Mouse (Mus musculus) left cerebral cortex, postnatal 14 days (tissue): ENCODE results near the gene Ifi35. TPM values are rescaled to one million over a fixed set of nuclear protein-coding genes. Genes with fewer than 3 reads are reported as not detected.
A peak's percentile ranks its signal among the peaks of the same experiment; 100 is the strongest.
"Not testable (repeated sequence)": the region's sequence is repeated elsewhere in the genome, so short reads cannot be mapped to it uniquely, and the experiment has no call there.

Experiments
- DNase-seq, 2 experiments: peaks; one replicate each; pipeline ENCODE4 v3.0.0; 2021 to 2022; ENCODE audit warnings: low spot score in 2 of 2, mixed read lengths in 1 of 2
- intact Hi-C: fragments of 180-260 bp; cut with DNase I; formaldehyde crosslinking; loops from one replicate; pipeline ENCODE4 v1.15.1; 2025
- long read RNA-seq, 2 experiments: library from polyadenylated mRNA; stranded (forward); transcript quantifications; one replicate each; pipeline ENCODE4 v2.0.0; 2021
- total RNA-seq, 2 experiments: library from RNA; stranded (reverse); gene quantifications; 2 replicates each; pipeline ENCODE4 v1.2.3; 2021

The Ifi35 gene
- total RNA-seq = 1 to 10 TPM in 1 of 2 experiments, under 1 TPM in 1; 0.97 to 2.6 TPM
- long read RNA-seq, experiment 1, partial matches to known transcripts = 0 of 1 reads
- long read RNA-seq, experiment 1, other reads (novel, unspliced or antisense) = 0 of 1 reads
- long read RNA-seq, experiment 2, partial matches to known transcripts = 0 of 1 reads
- long read RNA-seq, experiment 2, other reads (novel, unspliced or antisense) = 0 of 1 reads

DNA sequence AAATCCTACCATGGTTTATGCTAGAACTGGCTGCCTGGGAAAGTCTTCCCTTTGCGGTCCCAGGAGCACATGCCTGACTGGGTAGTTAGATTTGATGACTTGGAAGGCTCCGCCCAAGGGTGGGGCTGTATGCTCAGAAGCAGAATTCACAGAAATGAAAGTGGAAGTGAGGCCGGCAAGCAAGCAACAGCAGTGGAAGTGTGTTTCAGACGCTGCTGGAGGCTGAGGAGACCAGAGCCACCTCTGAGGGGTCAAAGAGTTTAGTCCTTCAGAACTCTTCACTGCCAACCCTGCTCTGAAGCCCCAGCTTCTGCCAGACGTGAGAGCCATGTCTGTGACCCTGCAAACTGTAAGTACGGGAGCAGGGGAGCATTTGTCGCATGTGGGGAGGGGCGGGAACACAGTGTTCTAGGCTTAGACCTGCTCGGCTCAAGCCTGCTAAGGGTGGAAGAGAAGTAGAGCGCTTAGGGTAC is at the start of gene Ifi35:
Ifi35 (plus strand) TSS at position 134 of the 473 bp plus-strand sequence.
- intact Hi-C loops = no loop called here
- DNase-seq = no peak

DNA sequence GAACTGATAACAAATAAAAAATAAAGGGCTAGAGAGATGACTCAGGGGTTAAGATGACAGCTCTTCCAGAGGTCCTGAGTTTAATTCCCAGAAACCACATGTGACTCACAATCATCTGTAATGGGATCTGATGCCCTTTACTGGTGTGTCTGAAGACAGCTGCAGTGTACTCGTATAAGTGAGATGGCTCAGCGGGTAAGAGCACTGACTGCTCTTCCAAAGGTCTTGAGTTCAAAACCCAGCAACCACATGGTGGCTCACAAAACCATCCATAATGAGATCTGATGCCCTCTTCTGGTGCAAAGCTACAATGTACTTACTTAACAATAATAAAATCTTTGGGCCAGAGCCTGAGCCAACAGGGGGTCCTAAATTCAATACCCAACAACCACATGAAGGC is 32.9 kb upstream of the Ifi35 start:
- intact Hi-C loops = no loop called here
- DNase-seq = no peak

DNA sequence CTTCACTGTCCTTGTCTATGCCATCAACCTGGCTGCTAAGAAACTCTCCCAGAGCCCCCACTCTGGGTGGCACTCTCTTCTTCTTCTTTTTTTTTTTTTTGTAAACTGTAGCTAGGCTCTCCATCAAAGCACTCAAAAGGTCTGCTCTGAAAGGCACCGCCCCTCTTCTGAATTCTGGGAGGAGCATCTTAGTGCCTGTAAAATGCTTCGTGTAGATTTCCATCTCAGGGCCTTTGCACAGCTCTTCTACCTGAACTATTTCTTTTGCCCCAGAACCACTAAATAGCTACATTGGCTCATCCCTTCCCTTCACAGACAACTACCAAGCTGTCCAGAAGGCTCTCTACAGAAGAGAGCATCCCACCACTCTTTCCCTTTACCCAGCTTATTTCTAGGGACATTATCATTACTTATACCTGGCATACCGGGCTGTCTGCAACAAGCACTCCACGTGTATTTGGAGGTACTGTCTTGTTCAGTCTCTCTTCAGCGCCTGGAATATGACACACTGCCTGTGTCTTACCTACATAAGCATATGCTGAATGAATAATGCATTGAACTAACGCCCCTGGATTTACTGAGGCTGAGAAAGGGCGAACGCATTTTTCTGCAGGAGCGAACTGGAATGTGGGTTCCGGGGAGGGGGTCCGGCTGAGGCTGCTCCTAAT is 31.6 kb upstream of the Ifi35 start:
- intact Hi-C loops = no loop called here

DNA sequence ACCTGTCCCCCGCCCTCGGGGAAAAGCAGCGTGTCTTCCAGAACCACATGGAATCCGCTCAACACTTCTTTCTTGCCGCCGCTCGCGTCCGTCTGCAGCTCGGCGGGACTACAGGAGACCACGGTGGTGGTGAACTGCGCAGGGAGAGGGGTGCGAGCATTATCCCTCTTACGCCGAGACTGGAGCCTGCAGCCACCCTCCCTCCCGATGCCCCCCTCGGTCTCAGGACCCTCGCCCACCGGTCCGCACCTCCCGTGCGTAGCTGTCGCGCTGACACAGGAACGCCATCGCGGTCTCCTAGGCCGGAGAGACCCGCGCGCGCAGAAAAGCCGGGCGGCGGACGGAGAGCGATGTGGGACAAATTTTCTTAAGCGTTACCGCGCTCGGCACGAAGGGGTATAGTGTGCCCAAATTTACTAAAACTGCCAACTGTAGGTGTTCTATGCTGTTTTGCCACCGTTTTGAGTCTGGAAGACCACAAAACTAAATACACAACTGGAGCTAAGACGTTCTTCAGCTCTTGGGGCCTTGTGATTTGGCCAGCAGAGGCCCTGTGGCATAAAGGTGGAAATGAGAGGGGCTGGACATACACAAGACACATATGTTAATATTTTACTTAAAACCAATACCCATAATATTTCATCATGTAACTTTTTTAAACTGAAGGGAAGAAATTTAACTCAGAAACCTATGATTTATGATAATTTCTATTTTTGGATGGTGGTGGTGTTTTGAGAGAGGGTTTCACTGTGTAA is 30.9 kb upstream of the Ifi35 start, which contains the start of gene Aarsd1:
Aarsd1 (minus strand) TSS at position 515 of the 755 bp plus-strand sequence.
- intact Hi-C loops = no loop called here
- peak; percentile 84 to 91 for DNase-seq

More for the DNA sequence above, 31.6 kb upstream of the Ifi35 start:
- DNase-seq = no peak

DNA sequence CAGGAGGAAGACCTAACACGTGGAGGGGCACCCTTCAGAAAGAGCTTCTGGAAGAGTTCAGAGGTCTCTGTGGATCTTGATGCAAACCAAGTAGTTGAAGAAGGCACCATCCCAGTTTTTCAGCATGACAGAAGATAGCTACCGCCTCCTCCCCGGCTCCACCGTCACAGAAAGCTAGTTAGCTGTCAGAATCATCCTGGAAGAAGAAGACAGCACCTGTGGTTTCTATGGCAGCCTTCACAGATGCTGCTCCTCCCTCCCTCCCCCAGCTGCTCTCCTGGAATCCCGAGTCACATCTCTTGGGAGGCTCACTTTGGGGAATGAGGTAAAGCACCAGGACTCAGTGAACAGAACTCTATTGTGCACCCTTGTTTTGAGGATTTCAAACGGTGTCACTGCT is 29.2 kb upstream of the Ifi35 start:
- DNase-seq = peak; percentile 61 to 67
- intact Hi-C loops = no loop called here

DNA sequence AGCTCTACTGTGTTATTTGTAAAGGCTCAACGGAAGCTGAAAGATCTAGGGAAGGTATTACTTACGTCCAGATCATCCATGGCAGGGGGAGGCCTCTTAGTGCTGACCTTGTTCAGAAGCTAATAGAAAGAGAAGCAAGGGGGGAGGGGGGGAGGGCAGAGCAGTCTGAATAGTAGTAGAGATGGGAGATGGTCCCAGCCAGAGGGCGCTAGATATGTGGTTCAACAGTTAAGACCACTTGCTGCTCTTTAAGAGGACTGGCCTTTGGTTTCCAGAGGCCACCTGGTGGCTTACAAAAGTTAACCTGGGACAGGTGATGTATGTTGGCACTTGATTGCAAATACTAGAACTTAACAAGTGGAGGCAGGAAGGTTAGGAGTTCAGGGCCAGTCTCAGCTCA is 28.6 kb upstream of the Ifi35 start:
- intact Hi-C loops = no loop called here
- DNase-seq = no peak

DNA sequence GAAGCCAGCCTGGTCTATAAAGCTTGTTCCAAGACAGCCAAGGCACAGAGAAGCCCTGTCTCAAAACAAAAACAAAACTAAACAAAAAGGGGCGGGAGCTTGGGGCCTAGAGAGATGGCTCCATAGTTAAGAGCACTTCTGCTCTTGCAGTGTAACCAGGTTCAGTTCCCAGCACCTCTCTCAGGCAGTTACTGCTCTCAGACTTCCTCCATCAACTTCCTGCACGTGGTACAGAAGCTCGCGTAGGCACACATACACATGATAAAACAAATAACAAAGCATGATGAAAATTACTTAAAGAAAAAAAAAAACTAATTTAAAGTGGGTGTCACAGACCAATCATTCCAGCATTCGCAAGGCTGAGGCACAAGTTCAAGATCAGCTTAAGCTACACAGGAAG is 28.1 kb upstream of the Ifi35 start:
- intact Hi-C loops = no loop called here

DNA sequence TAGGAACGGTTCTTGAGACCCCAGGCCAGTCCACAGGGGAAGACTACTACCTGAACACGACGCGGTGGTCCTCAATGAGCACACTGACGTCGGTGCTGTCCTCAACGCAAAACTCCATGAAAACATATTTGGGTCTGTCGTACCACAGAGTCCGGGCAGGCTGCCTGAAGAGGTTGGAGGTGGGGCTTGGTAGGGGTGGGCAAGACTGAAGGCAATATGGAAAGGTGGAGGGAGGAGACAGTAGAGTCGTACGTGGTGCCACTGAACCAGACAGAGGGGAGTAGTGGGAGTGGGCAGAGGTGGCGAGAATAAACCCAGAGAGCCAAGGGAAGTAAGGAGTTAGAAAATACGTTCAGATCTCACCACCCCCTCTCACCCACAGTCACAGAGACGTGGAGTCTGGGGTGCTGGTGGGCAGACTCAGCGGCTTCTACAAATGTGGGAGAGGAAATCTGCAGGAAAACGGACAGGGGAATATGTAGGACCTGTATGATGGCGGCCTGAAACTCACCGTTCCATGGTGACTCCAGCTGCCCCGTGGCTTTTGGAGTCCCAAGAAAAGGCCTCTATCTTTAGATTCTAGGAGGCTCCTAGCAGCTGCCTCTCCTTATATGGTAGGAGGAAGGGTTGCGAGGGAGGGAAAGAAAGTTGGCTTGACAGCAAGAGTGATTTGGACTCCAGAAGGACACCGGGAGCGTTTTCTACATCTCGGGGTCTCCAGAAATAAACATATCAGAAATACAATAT is 23.9 kb upstream of the Ifi35 start, which contains the start of gene Gm27029:
Gm27029 (minus strand) TSS at position 692 of the 747 bp plus-strand sequence.
- intact Hi-C loops = no loop called here
- DNase-seq = peak in 1 of 2 experiments; percentile 36

More for the DNA sequence above, 28.1 kb upstream of the Ifi35 start:
- DNase-seq = no peak

DNA sequence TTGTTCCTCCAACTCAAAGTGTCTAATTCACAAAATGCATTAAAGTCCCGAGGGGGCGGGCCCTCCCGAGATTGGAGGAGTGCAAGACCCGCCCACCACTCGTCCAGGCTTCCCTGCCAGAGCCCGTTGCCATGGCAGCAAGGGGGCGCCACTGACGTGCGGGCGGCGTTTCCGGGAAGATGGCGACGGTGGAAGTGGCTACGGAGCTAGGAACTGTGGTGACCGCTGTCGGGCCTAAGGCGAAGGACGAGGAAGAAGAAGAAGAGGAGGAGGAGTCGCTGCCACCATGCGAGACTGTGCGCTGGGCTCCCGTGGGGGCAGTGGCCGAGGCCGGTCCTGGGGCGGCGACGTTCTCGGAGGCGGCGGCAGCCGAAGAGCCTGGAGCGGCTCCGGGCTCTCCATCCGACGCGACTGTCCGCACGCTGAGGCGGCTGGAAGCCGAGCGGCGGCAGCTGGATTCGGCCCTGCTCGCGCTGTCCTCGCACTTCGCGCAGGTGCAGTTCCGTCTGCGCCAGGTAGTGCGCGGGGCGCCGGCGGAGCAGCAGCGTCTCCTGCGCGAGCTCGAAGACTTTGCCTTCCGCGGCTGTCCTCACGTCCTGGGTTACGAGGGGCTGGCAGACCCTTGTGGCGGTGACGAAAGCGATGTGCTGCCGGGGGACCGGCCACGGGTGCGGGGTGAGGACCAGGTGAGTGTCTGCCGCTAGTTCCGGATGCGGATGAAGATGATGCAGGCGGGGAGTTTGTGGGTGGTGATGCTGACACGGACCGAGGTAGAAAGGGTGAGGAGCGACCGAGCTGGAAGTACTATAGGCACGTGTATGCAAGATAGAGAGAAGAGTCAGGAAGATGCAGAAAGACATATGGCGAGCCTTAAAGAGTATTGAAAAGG is 23.0 kb upstream of the Ifi35 start, which contains the start of the genes Rundc1 and Ptges3l:
Rundc1 (plus strand) TSS at position 161 of the 889 bp plus-strand sequence.
Ptges3l (minus strand) TSS at position 409 of the 889 bp plus-strand sequence.
- intact Hi-C loops = no loop called here
- peak; percentile 97 to 98 for DNase-seq

DNA sequence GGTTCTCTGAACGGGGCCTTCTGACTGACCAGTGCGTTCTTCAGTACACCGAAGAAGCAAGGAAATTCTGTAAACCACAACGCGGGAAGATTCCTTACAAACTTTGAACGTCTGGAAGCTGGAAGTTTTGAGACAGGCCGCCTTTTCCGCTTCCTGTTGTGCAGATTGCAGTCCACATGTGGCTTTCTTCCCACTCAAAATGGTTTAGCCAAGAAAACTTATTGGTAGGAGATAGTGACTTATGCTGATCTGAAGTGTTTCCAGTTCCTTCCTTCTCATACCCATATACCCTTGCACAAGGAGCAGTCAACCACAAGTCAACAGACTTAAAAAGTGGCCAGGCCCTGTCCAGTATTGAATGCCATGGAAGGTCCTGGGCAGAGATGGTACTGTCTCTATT is 22.0 kb upstream of the Ifi35 start:
- intact Hi-C loops = no loop called here
- DNase-seq = no peak

DNA sequence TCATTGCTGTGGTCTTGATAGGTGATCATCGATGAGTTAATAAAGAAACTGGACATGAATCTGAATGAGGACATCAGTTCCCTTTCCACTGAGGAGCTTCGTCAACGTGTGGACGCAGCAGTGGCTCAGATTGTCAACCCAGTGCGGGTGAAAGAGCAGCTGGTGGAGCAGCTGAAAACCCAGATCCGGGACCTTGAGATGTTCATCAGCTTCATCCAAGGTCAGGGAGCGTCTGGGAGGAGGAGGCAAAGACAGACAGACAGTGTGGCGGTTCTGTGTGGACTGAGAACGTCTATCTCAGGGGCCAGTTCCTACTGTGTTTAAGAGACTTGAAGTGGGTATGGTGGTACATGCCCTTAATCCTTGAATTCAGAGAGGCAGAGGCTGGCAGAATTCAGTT is 16.9 kb upstream of the Ifi35 start:
- intact Hi-C loops = no loop called here
- no peak for DNase-seq

DNA sequence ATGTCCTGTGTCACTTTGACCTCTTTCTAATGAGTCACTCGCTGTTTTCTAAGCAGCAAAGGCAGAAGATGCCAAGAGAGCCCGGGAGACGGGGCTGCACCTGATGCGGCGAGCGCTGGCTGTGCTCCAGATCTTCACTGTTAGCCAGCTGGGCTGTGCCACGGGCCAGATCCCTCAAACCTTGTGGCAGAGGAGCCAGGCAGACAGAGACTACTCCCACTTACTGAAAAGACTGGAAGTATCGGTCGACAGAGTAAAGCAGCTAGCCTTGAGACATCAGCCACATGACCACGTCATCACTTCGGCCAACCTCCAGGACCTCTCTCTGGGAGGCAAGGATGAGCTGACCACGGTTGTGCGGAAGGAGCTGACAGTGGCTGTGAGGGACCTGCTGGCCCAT is 14.8 kb upstream of the Ifi35 start:
- intact Hi-C loops = no loop called here
- DNase-seq = no peak

DNA sequence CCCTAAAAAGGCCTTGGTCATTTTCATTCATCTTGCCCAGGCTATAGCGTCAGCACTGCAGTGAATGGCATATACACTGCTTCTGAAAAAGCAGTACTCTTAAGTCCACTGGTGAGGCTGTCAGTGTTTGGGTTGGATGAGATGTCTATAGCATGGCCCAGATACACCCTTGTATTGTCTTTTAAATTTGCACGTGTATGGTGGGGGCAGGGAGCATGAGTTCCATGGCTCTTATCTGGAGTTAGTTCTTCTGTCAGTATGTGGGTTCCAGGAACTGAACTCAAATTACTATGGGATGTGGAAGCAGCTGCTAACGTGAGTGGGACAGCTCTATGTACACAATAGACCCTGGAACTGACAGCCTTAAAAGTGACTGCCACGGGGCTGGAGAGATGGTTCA is 12.4 kb upstream of the Ifi35 start:
- DNase-seq = no peak
- intact Hi-C loops = no loop called here

DNA sequence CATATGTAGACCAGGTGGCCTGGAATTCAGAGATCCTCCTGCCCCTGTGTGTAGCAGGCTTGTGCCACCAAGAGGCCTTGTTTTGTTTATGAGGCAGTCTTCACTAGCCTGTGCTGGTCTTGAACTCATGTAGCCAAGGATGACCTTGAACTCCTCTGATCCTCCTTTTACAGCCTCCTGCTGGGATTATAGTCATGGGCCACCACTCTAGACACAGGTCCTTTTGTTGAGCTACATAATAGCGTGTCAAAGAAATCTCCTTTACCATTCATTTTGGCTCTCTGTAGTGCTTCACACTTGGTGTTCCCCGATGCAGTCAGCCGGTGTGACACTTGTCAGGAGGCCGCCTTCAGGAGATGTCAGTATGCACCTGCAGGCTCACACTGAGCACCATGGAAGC is 11.3 kb upstream of the Ifi35 start:
- DNase-seq = no peak
- intact Hi-C loops = no loop called here

DNA sequence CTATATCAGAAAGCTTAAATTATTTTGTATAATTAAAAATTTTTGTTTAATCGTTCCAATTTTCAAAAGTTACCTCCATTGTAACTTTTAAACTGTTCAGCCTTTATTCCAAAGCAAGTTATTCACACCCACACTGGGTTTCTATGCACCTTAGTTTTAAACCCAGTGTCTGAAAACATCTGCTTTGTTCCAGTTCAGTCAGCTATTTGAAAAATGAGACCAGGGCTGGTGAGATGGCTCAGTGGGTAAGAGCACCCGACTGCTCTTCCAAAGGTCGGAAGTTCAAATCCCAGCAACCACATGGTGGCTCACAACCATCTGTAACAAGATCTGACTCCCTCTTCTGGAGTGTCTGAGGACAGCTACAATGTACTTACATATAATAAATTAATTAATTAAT is 10.2 kb upstream of the Ifi35 start:
- intact Hi-C loops, DNase-seq: not testable (repeated sequence)

DNA sequence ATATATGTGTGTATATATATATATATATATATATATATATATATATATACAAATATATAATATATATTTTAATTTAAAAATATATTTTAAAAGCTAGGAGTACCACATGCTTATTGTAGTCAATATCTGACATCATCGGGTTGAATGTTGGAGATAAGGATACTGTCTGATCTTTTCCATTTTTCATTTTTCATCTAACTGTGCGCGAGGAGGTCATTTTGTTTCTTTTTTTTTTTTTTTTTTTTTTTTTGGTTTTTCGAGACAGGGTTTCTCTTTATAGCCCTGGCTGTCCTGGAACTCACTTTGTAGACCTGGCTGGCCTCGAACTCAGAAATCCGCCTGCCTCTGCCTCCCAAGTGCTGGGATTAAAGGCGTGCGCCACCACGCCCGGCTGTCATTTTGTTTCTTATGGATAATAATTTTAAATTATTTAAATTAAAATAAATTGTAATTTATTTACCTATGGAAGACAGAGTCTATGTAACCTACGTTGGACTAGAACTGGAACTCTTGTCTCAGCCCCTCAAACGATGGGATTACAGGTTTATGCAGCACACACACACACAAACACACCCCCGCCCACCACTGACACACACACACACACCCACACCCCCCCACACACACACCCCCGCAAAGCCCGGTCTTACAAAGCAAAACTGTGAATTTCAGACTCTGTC is 6.6 kb upstream of the Ifi35 start:
- intact Hi-C loops = loop anchor here (5.0 kb wide), 1 partner anchor 124 kb away; the partner anchor contains the start of gene Psme3
- not testable (repeated sequence) for DNase-seq

DNA sequence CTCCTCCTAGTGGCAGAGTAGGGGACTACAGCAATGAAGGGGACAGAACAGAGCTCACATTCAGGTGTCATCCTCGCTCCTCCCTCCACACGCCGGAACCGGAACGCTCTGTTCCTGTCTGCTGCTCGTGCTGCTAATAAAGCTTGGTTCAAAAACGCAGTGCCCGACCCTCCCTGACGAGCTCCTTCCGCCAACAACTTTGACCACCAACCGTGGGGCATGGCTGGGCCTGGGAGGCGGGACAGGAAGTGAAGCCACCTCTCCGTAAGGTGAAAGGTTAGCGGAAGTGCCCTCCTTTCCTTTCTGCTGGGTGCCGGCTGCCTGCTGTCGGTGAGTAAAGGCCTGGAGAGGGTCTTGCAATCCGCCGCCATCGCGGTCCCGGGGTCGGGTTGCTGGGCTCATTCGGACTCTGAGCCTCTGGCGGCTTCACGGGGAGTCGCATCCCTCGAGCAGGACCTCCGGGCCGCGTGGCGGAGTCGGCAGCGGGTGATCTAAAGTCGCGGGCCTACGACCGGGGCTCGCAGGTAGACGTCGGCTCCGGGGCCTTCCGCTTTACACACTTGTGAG is 6.0 kb upstream of the Ifi35 start, which contains the start of gene Rpl27:
Rpl27 (plus strand) TSS at position 172 of the 567 bp plus-strand sequence.
- intact Hi-C loops = loop anchor here (5.0 kb wide), 1 partner anchor 125 kb away; the partner anchor contains the start of gene Psme3
- DNase-seq = peak; percentile 96 to 99
